Mouse (Mus musculus): ENCODE measurements around the gene Bzw1. TPM values are rescaled to one million over a fixed set of nuclear protein-coding genes. Genes with fewer than 3 reads are reported as not detected.

Bzw1 gene
- polyA plus RNA-seq, 1 experiment from 2014 or later, result 545 TPM

DNA sequence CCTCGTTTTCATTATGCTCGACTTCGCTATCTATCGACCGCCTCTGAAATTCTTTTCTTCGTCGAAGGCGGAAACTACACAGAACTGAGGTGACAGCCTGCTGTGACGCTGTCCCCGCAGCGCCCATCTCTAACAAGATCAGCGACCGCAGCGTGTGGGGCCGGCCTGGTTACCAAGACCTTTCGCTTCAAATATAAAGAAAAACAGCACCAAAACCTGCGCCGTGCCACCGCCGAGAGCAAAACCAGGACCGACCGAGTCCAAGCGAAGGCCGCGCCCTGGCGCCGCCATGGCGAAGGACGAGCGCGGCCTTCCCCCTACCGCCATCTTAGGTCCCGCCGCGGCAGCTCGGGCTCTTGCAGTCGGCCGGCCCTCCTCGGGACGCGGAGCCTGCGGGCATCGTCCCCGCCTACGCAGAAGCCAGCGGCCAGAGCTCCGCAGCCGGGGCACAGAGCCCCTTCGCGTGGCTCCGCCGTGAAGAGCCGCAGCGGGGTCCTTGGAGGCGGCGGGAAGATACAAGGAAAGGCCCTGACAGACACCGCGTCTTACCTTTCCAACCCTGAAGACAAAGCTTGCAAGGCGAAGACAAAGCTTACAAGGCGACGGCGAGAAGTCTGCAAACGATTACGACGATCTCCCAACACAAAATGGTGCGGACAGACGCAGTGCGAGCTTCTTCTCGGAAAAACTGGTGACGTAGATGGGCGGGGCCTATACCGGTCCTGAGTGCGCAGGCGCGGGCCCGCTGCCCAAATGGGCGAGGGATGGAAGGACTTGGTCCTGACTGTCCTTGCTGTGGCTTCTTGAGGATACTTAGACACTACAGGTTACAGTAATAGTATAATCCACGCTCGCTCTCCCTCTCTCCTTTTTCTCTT is 30.9 kb downstream of the Bzw1 start, which contains the start of gene Clk1:
Gene Clk1, minus strand, starts transcription at position 696 of the 878 bp plus-strand sequence.
- H3K36me3 ChIP-seq (ENCODE audit: control insufficient read depth, insufficient read depth, low read length), result peaks cover 5% of the 10 kb centered on the region; the same call in 1 of the 2 replicates
- ATAC-seq (ENCODE audit: low FRiP score), result peak; percentile 97

DNA sequence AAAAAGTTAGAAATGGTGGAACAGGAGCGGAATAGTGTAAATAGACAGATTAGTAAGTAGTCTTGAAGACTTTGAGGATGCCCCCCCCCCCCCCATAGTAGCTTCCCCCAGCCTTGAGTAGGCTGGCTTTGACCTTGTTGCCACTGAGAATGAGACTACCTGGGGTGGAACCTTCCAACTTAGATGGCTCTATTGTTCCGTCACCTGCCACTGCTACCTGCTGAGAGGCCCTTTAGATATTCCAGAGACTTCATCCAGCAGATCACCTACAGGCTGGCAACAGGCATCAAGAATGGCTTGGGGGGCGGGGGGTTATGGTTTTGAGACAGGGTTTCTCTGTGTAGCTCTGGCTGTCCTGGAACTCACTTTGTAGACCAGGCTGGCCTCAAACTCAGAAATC is 31.9 kb downstream of the Bzw1 start:
- Histone ChIP-seq H3K27me3 (ENCODE audit: control insufficient read depth, insufficient read depth, low read length) (no peaks in the 10 kb centered on the region), H3K9ac (ENCODE audit: low read depth, low read length) (no peak overlapping the region), H3K9me3 (ENCODE audit: control insufficient read depth, low read length) (no peaks in the 10 kb centered on the region), H3K4me1 (replicated peaks; ENCODE audit: control insufficient read depth, insufficient read depth, low read length) (no peaks in the 10 kb centered on the region), H3K36me3 (ENCODE audit: control insufficient read depth, insufficient read depth, low read length) (peaks cover 2% of the 10 kb centered on the region; the same call in 1 of the 2 replicates), H3K27ac (ENCODE audit: low read depth, low read length) (no peak overlapping the region), H3K4me2 (replicated peaks; ENCODE audit: low read depth, low read length) (no peak overlapping the region), H3K4me3 (ENCODE audit: low read depth, low read length) (no peak overlapping the region)
- ATAC-seq (ENCODE audit: low FRiP score), result no peak
- no peak for DNase-seq (ENCODE audit: low spot score)
- WGBS, result 75% methylated on average over 3 of the region's 3 CpGs

More for the DNA sequence above, 30.9 kb downstream of the Bzw1 start, which contains the start of gene Clk1:
- H3K4me3 ChIP-seq (ENCODE audit: low read depth, low read length), result peak within 1 kb of the TSS; percentile 100
- H3K27me3 ChIP-seq (ENCODE audit: control insufficient read depth, insufficient read depth, low read length), result no peaks in the 10 kb centered on the region
- peak within 1 kb of the TSS; percentile 100 for H3K9ac ChIP-seq (ENCODE audit: low read depth, low read length)
- DNase-seq (ENCODE audit: low spot score), result peak; percentile 97
- peak within 1 kb of the TSS; percentile 97 for H3K27ac ChIP-seq (ENCODE audit: low read depth, low read length)
- no peaks in the 10 kb centered on the region for H3K9me3 ChIP-seq (ENCODE audit: control insufficient read depth, low read length)
- H3K4me1 ChIP-seq (replicated peaks; ENCODE audit: control insufficient read depth, insufficient read depth, low read length), result no peaks in the 10 kb centered on the region
- peak within 1 kb of the TSS; percentile 64 for H3K4me2 ChIP-seq (replicated peaks; ENCODE audit: low read depth, low read length)
- under 1% methylated on average over 76 of the region's 79 CpGs for WGBS

DNA sequence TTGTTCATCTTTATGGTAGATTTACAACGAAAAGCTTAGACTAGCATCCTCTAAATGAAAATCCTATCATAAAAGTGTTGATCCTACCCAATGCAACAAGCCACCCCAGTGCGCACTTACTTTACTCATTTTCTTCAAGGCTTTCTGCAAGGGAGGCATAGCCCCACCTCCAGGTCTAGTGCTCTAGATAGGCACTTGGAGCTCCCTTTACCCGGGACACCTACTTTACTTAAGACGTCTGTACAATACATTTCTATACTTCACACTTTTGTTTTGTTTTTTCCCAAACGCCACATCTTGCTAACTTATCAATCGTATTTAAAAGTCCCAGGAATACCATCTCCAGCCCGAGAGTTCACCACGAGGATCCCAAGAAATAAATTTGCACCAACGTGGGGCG is 52.0 kb downstream of the Bzw1 start:
- H3K27ac ChIP-seq (ENCODE audit: low read depth, low read length), result peak overlapping the region; percentile 49
- DNase-seq (ENCODE audit: low spot score) (no peak), ATAC-seq (ENCODE audit: low FRiP score) (peak; percentile 5; the same call in 1 of the 2 replicates)
- H3K9ac ChIP-seq (ENCODE audit: low read depth, low read length), result peak overlapping the region; percentile 68
- 15% methylated on average over 10 of the region's 10 CpGs for WGBS
- H3K4me2 ChIP-seq (replicated peaks; ENCODE audit: low read depth, low read length), result peak overlapping the region; percentile 61
- no peaks in the 10 kb centered on the region for H3K36me3 ChIP-seq (ENCODE audit: control insufficient read depth, insufficient read depth, low read length)
- H3K4me3 ChIP-seq (ENCODE audit: low read depth, low read length), result peak overlapping the region; percentile 49
- no peaks in the 10 kb centered on the region for H3K9me3 ChIP-seq (ENCODE audit: control insufficient read depth, low read length)
- no peaks in the 10 kb centered on the region for H3K27me3 ChIP-seq (ENCODE audit: control insufficient read depth, insufficient read depth, low read length)
- H3K4me1 ChIP-seq (replicated peaks; ENCODE audit: control insufficient read depth, insufficient read depth, low read length), result no peaks in the 10 kb centered on the region

GRCm38 (mm10) chr1:58445143-58445722 is 52.5 kb downstream of the Bzw1 start, which contains the start of the genes Nif3l1 and Ppil3:
Nif3l1 (plus strand) TSS chr1:58445151.
Ppil3 (minus strand) TSS chr1:58445486.
- Histone ChIP-seq H3K4me3 (ENCODE audit: low read depth, low read length) (peak within 1 kb of the TSS; percentile 49), H3K27ac (ENCODE audit: low read depth, low read length) (peak within 1 kb of the TSS; percentile 49), H3K36me3 (ENCODE audit: control insufficient read depth, insufficient read depth, low read length) (no peaks in the 10 kb centered on the region), H3K9ac (ENCODE audit: low read depth, low read length) (peak within 1 kb of the TSS; percentile 68), H3K4me1 (replicated peaks; ENCODE audit: control insufficient read depth, insufficient read depth, low read length) (no peaks in the 10 kb centered on the region), H3K4me2 (replicated peaks; ENCODE audit: low read depth, low read length) (peak within 1 kb of the TSS; percentile 61), H3K27me3 (ENCODE audit: control insufficient read depth, insufficient read depth, low read length) (no peaks in the 10 kb centered on the region), H3K9me3 (ENCODE audit: control insufficient read depth, low read length) (no peaks in the 10 kb centered on the region)
- DNase-seq (ENCODE audit: low spot score) (peak; percentile 84), ATAC-seq (ENCODE audit: low FRiP score) (peak; percentile 94)
- under 1% methylated on average over 33 of the region's 33 CpGs for WGBS

DNA sequence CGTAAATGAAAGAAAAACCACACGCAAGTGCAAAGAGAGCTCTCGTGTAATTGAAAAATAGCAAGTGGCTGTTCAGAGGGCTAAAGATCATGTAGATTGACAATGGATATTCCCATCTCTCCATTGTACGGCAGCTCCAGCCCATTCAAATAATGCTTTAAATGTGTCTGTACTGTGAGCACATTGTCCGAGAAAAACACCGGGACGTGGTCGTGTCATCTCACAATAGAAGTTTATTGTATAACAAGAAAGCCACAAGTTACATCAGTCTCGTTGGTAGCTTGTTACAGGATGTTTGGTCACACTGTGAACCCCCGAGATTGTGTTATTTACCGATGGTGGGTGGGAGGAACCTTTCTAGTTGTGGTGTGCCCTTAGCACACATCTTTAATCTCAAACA is 53.2 kb downstream of the Bzw1 start:
- H3K4me1 ChIP-seq (replicated peaks; ENCODE audit: control insufficient read depth, insufficient read depth, low read length), result no peaks in the 10 kb centered on the region
- no peaks in the 10 kb centered on the region for H3K27me3 ChIP-seq (ENCODE audit: control insufficient read depth, insufficient read depth, low read length)
- DNase-seq (ENCODE audit: low spot score) (no peak), ATAC-seq (ENCODE audit: low FRiP score) (peak; percentile 8; the same call in 1 of the 2 replicates)
- H3K36me3 ChIP-seq (ENCODE audit: control insufficient read depth, insufficient read depth, low read length), result 0 out of 2 replicates have a peak, but pooled peaks cover 1% of the 10 kb centered on the region
- no peaks in the 10 kb centered on the region for H3K9me3 ChIP-seq (ENCODE audit: control insufficient read depth, low read length)
- WGBS, result 11% methylated on average over 11 of the region's 11 CpGs
- H3K4me2 ChIP-seq (replicated peaks; ENCODE audit: low read depth, low read length), result peak overlapping the region; percentile 61
- H3K4me3 ChIP-seq (ENCODE audit: low read depth, low read length), result peak overlapping the region; percentile 49
- H3K27ac ChIP-seq (ENCODE audit: low read depth, low read length), result peak overlapping the region; percentile 49; the same call in 1 of the 2 replicates
- H3K9ac ChIP-seq (ENCODE audit: low read depth, low read length), result peak overlapping the region; percentile 68

DNA sequence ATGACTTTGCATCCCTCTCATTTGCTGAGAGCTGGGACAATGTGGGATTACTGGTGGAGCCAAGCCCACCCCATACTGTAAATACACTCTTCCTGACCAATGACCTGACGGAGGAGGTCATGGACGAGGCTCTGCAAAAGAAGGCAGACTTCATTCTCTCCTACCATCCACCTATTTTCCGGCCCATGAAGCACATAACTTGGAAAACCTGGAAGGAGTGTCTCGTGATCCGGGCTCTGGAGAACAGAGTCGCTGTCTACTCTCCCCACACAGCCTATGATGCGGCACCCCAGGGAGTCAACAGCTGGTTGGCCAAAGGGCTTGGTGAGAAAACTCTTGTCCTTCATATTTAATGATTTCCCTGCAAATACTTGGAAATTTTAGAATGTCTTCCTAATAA is 55.1 kb downstream of the Bzw1 start:
- WGBS, result 95% methylated on average over 7 of the region's 7 CpGs
- no peak overlapping the region for H3K9ac ChIP-seq (ENCODE audit: low read depth, low read length)
- DNase-seq (ENCODE audit: low spot score), result no peak
- H3K27me3 ChIP-seq (ENCODE audit: control insufficient read depth, insufficient read depth, low read length), result no peaks in the 10 kb centered on the region
- no peaks in the 10 kb centered on the region for H3K4me1 ChIP-seq (replicated peaks; ENCODE audit: control insufficient read depth, insufficient read depth, low read length)
- no peak overlapping the region for H3K27ac ChIP-seq (ENCODE audit: low read depth, low read length)
- 0 out of 2 replicates have a peak, but pooled peaks cover 4% of the 10 kb centered on the region for H3K36me3 ChIP-seq (ENCODE audit: control insufficient read depth, insufficient read depth, low read length)
- H3K4me2 ChIP-seq (replicated peaks; ENCODE audit: low read depth, low read length), result no peak overlapping the region
- no peak overlapping the region for H3K4me3 ChIP-seq (ENCODE audit: low read depth, low read length)
- H3K9me3 ChIP-seq (ENCODE audit: control insufficient read depth, low read length), result no peaks in the 10 kb centered on the region
- no peak for ATAC-seq (ENCODE audit: low FRiP score)

DNA sequence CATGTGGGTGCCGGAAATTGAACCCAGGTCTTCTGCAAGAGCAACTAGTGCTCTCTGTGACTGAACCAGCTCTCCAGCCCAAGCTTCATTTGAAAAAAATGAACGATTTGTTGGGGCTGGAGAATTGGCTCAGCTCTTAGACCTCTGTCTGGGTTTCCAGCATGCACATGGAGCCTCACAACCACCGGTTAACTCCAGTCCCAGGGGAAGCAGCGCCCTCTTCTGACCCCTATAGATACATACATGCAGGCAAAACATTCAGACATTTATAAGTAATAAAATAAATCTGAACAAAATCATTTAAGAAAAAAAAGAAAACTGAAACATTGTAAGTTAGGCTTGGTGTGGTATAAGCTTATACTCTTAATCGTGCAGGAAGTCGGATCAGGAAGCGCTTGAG is 55.7 kb downstream of the Bzw1 start:
- 86% methylated on average over 7 of the region's 7 CpGs for WGBS
- H3K9me3 ChIP-seq (ENCODE audit: control insufficient read depth, low read length), result no peaks in the 10 kb centered on the region
- ATAC-seq (ENCODE audit: low FRiP score) (no peak), DNase-seq (ENCODE audit: low spot score) (no peak)
- no peaks in the 10 kb centered on the region for H3K27me3 ChIP-seq (ENCODE audit: control insufficient read depth, insufficient read depth, low read length)
- no peak overlapping the region for H3K27ac ChIP-seq (ENCODE audit: low read depth, low read length)
- no peak overlapping the region for H3K4me2 ChIP-seq (replicated peaks; ENCODE audit: low read depth, low read length)
- 0 out of 2 replicates have a peak, but pooled peaks cover 4% of the 10 kb centered on the region for H3K36me3 ChIP-seq (ENCODE audit: control insufficient read depth, insufficient read depth, low read length)
- H3K4me3 ChIP-seq (ENCODE audit: low read depth, low read length), result no peak overlapping the region
- no peaks in the 10 kb centered on the region for H3K4me1 ChIP-seq (replicated peaks; ENCODE audit: control insufficient read depth, insufficient read depth, low read length)
- no peak overlapping the region for H3K9ac ChIP-seq (ENCODE audit: low read depth, low read length)

- no peak overlapping the region for H3K27ac ChIP-seq (ENCODE audit: low read depth, low read length)
- WGBS, result 91% methylated on average over 6 of the region's 6 CpGs
- H3K36me3 ChIP-seq (ENCODE audit: control insufficient read depth, insufficient read depth, low read length), result peaks cover 13% of the 10 kb centered on the region; the same call in 1 of the 2 replicates
- H3K9ac ChIP-seq (ENCODE audit: low read depth, low read length), result no peak overlapping the region
- no peak overlapping the region for H3K4me3 ChIP-seq (ENCODE audit: low read depth, low read length)
- no peaks in the 10 kb centered on the region for H3K27me3 ChIP-seq (ENCODE audit: control insufficient read depth, insufficient read depth, low read length)
- H3K9me3 ChIP-seq (ENCODE audit: control insufficient read depth, low read length), result no peaks in the 10 kb centered on the region
- no peak for ATAC-seq (ENCODE audit: low FRiP score)
- no peak overlapping the region for H3K4me2 ChIP-seq (replicated peaks; ENCODE audit: low read depth, low read length)
- H3K4me1 ChIP-seq (replicated peaks; ENCODE audit: control insufficient read depth, insufficient read depth, low read length), result no peaks in the 10 kb centered on the region
- no peak for DNase-seq (ENCODE audit: low spot score)
Observed at GRCm38 (mm10) chr1:58454316-58454715, 61.6 kb downstream of the Bzw1 start.

Measured in hindbrain, embryonic 11.5 days (tissue).